Mouse (Mus musculus) urinary bladder, postnatal 25 days (tissue): ENCODE data around the gene Smc1b.
"Not testable (repeated sequence)": the region's sequence is repeated elsewhere in the genome, so short reads cannot be mapped to it uniquely, and the experiment has no call there.

Experiments used
- DNase-seq: peaks from one replicate; pipeline ENCODE4 v3.0.0; 2022; ENCODE audit warnings: low spot score

The Smc1b gene

GRCm38 (mm10) chr15:85135143-85135542 lies 3.4 kb upstream of the Smc1b start:
- no peak for DNase-seq

DNA sequence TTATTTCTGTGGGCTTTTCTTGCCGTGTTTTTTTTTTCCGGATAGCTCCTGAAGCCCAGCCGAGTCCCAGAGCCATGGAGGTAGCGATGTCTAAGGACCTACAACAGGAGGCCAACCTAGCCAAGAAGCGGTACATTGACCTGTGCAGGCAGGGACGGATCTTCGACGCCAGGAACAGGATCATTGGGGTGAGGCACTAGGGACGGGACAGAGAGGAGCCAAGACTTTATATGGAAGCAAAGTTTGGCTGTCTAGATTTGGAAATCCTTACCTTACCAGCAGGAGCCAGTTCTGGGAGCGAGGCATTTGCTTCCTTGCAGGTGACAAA lies 393 bp upstream of the Smc1b start:
- DNase-seq = no peak

GRCm38 (mm10) chr15:85085641-85086040 lies 46.1 kb downstream of the Smc1b start:
- no peak for DNase-seq

- no peak for DNase-seq
Measured at GRCm38 (mm10) chr15:85072651-85073050, 59.1 kb downstream of the Smc1b start.

DNA sequence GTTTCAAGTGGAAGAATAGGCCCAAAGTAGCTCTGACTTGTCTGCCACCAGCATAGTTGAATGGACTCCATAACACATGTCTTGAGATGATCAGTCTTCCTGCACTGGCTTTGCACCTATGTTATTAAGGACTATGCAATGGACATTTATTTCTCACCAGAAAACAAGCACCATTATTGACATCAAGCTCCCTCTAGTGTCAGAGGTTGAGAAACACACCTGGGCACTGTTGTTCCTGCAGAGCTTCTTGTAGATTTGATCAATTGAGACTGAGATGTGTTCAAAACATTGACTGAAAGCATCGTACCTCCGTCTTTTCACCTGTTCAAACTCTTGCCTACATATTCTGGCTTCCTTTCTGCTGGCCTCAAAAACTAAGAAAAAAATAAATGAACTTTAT lies 61.2 kb downstream of the Smc1b start:
- DNase-seq = no peak

- no peak for DNase-seq
Measured at GRCm38 (mm10) chr15:85063421-85063820, 68.3 kb downstream of the Smc1b start.

DNA sequence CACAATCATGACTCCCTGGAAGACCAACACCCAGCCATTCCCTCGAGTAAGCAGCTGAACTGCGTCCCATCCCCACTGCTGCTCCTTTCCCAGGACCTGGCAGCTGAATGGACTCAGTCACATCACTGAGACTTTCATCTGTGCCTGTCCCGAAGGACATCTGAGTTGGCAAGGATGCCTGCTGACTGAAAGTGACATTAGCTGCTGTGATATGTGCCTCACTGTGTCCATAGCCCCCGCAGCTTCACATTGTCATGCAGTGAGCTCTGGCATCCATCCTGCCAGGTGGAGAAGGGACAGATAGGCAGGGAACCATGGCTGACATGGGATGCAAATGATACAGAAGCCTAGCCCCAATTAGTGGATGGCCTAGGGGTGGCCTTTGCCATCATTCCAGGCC lies 76.6 kb downstream of the Smc1b start:
- no peak for DNase-seq

DNA sequence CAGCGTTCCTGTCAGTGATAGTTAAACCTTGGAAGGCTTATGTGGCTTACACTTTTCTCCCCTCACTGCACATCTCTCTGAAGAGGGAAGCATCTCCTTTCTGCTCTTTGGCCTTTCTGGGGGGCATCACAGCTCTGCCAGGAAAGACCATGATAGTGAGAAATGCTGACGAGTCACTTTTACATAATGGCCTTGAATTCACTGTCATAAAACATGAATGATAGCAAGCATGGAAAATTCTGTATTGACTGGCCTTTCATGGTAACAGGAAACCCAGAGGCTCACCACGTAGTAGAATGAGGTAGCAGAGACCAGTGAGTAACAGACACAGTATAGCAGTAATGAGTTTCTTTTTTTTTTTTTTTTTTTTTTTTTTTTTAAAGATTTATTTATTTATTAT lies 77.7 kb downstream of the Smc1b start:
- DNase-seq = no peak

- no peak for DNase-seq
Measured at GRCm38 (mm10) chr15:85049758-85050157, 82.0 kb downstream of the Smc1b start.

- no peak for DNase-seq
Measured at GRCm38 (mm10) chr15:85047865-85048264, 83.9 kb downstream of the Smc1b start.

- no peak for DNase-seq
Measured at GRCm38 (mm10) chr15:85046230-85046950, 85.4 kb downstream of the Smc1b start.

GRCm38 (mm10) chr15:85043761-85044160 lies 88.0 kb downstream of the Smc1b start:
- no peak for DNase-seq

GRCm38 (mm10) chr15:85043116-85043515 lies 88.6 kb downstream of the Smc1b start:
- DNase-seq = no peak

DNA sequence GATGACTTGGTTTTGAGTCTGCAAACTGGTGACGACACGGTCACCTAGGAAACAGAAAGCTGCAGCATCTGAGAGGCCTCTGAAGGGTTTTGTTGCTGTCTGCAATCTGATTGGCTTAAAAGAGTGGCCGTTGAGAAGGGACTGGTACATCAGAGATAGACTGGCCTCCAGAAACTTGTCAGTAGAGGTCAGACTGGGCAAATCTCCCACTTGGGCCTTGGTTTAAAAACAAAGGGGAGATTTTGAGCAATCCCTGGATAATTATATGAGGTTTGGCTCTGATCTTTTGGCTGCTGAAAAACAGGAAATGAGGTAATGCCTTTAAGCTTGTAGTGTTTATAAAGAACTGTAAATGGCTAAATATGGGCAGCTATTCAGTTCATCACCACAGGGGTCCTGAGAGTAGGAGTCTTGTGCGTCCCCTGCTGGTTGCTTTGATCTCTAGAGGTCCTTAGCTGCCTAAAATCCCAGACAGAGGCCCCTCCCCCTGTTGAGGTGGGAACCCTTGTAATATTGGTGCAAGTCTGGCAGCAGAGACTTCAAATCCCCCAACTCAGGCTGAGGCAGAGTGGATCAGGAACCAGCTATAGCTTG lies 89.3 kb downstream of the Smc1b start:
- DNase-seq = peak; percentile 48

- no peak for DNase-seq
Measured at GRCm38 (mm10) chr15:85041546-85042225, 90.1 kb downstream of the Smc1b start.

GRCm38 (mm10) chr15:85037343-85037690 lies 94.4 kb downstream of the Smc1b start:
- DNase-seq = no peak

GRCm38 (mm10) chr15:85036566-85037342 lies 95.0 kb downstream of the Smc1b start:
- DNase-seq = peak; percentile 98

DNA sequence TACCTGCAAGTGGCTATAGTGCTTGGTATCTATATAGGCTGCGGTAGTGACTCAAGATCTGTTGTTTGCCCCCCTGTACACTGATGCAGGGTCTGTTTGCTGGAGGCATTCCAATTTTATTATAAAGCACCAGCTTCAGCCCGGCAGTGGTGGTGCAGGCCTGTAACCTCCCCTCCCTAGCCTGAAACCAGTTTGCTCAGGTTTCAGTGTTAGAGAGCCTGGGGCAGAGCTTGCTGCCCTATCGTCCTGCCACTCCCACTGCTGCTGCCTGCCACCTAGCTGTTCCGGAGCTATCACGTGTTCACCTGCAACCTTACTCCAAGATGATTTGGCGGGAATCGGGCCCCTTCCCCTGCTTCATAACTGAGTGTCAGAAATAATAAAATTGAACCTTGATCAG lies 97.8 kb downstream of the Smc1b start:
- not testable (repeated sequence) for DNase-seq

GRCm38 (mm10) chr15:85031866-85032265 lies 99.9 kb downstream of the Smc1b start:
- DNase-seq = no peak

- DNase-seq = not testable (repeated sequence)
Measured at GRCm38 (mm10) chr15:85030643-85031042, 101.1 kb downstream of the Smc1b start.

GRCm38 (mm10) chr15:85028648-85029047 lies 103.1 kb downstream of the Smc1b start, which contains the start of gene Fam118a:
TSS of gene Fam118a (plus strand) at chr15:85028948.
- not testable (repeated sequence) for DNase-seq

DNA sequence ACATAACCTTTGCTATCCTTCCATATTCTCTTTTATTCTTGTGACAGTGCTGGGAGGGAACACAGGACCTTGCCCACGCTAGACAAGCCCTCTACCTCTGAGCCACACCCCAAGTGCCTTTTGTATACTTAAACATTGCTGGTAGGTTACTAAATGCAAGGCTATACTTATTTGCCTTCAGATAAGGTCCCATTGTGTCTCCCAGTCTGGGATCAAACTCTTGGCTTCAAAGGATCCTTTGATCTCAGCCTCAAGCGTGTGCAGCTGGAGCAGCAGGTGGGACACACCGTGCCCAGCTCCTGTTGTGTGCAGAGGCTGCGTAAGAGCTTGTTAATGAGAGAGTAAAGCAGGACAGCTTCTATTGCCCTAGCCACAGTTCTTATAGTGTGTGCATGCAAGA lies 104.0 kb downstream of the Smc1b start:
- DNase-seq = no peak

GRCm38 (mm10) chr15:85026197-85026596 lies 105.6 kb downstream of the Smc1b start:
- no peak for DNase-seq
